Mouse (Mus musculus): ENCODE results near the gene Sypl.
"Not testable (repeated sequence)": the region's sequence is repeated elsewhere in the genome, so short reads cannot be mapped to it uniquely, and the experiment has no call there.

Sypl gene

GRCm38 (mm10) chr12:32943347-32943746 is 10.3 kb upstream of the Sypl start:
- DNase-seq (ENCODE audit: low read depth) = no peak

DNA sequence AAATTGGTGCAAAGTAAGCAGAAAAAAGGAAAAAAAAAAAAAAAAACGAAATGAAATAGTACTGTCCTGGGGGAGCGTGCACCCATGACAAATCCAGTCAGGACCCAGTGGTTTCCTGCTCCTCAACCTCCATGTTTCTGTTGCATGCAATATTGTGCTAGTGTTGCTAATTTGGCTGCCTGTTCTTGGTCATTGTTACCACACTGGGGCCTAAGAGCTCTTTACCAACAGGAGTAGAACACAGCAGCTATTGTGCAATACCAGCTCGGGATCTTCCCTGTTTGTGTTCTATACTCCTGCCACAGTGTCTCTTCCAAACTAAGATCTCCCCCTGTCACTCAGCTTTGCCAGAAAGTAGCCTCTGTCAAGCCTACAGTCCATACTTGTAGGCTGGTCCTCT is 9.7 kb upstream of the Sypl start:
- DNase-seq (ENCODE audit: low read depth) = no peak

DNA sequence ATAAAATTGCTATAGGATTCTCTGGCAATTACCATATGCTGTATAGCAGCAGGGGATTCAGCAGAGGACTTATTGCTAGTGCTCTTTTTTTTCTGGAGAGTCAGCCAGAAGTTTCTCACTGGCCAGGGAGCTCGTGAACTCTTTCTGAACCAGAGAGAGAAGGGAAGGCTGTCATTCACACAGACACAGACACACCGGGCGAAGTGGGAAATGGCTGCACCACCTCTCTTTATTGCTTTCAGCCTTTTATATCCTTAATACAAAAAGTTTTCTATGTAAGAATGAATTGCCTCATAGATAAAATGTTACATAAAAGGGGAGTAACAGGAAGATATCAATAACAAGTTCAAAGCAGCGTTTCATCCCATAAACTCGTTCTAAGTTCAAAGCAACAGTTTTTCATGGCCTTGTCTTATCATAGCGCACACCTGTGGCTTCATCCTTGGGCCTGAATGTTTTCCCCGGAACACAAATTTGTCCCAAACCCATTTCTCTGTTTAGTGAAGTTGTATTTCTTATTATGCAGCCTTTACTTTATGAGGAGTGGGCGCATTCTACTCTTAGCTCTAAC is 8.7 kb upstream of the Sypl start:
- no peak for DNase-seq (ENCODE audit: low read depth)

DNA sequence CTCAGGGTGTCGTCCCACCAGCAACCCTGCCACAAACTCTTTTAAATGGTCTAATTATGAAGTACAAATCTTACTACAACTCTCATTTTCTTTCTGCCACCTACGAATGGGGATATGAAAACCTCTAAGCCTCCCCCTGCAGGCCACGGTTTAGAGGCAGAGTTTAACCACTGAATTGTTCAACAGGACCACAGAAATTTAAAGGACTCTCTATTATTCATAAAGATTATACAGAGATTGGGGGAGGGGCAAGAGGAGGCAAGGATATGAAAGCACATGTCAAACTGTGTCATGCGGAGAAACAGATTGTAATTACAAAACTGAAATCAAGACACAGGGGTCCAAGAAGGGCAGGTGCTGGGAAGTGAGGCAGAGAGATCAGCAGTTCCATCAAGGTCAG is 7.3 kb upstream of the Sypl start:
- DNase-seq (ENCODE audit: low read depth) = no peak

GRCm38 (mm10) chr12:32952416-32952815 is 1.3 kb upstream of the Sypl start:
- peak; percentile 39 for DNase-seq (ENCODE audit: low read depth)

- no peak for DNase-seq (ENCODE audit: low read depth)
Measured at GRCm38 (mm10) chr12:32953066-32953465, 625 bp upstream of the Sypl start.

GRCm38 (mm10) chr12:32954216-32955021 is 728 bp downstream of the Sypl start:
- peak; percentile 65 for DNase-seq (ENCODE audit: low read depth)

DNA sequence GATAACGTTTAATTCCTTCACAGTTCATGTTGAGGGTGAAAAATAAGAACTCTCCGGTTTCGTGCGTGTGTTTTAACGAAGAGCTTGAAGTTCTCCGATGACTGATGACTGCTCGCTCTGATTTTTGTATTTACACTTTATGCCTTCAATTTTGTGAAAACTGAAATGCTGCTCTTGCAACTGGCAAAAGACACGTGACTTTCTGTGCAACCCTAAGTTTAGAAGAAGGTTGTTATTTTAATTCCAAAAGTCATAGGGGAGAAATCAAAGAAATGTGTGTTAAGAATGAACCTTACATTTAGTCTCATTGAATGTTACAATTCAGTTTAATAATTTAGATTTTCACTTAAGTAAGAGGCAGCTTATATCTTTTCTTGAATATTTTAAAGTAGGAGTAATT is 1.3 kb downstream of the Sypl start:
- DNase-seq (ENCODE audit: low read depth) = no peak

DNA sequence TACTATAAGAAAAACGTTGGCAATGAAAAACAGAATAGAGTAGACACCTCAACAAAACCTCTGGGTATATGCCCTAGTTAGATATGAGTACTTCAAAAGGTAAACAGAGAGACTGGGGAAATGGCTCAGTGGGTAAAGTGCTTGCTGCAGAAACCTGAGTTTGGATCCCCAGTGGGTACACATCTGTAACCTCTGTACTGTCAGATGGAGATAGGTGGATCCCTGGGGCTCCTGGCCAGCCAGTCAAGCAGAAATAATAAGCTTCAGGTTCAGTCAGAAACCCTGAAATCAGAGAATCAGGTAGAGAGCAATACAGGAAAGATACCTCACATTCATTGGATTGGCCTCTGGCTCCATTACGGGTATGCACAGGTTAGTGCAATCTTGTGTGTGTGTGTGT is 3.5 kb downstream of the Sypl start:
- DNase-seq (ENCODE audit: low read depth) = no peak

DNA sequence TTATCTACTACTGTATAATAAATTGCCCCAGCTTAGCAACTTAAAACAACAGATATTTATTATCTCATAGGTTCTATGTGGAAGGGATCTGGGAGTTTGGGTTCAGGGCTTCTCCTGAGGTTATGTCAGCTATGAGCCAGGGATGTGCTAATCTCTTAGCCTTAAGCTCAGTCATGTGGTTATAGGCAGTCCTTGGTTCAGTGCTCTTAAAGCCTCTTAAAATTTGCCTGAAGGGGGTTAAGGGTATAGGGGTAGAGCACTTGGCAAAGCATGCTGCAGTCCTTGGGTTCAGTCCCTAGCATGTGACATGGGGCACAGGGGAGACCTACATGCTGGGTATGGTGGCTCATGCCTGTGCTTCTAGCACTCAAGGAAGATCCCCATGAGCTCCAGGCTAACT is 8.4 kb downstream of the Sypl start:
- DNase-seq (ENCODE audit: low read depth) = no peak

DNA sequence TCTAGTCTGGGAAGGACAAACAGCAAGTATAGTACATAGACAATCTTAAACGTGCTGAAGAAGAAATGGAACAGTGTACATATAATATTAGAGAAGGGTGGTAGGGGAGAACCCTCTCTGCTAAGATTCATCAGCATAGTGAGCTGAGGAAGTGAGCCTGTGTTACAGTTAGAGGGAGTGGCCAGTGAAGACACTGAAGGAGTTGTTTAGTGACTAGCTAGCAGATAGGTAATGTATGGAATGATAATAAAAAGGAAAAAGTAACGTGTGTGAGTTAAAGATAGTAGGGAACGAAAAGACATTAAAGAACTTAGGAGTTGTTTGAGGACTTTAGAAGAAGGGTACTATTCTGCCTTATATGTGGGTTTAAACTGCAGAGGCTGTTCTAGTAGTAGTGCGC is 10.2 kb downstream of the Sypl start:
- no peak for DNase-seq (ENCODE audit: low read depth)

DNA sequence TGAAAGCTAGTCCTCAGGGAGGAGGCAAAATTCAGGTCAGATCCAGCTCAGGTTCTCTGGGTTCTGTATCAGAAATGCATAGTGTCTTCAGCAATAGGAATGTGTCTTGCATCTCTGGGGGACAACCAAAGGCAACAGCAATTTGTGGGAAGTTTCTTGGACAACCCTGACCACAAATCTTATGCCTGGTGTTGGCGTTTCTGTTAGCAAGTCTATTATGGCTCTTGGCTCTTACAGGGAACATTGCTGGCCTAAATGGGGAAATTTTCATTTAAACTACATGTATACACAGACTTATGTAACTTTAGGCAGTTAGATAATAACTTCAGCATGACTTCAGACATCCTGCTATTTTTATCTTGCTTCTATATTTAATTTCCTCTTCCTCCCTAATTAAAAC is 18.6 kb downstream of the Sypl start:
- DNase-seq (ENCODE audit: low read depth) = no peak

GRCm38 (mm10) chr12:32974893-32975292 is 21.2 kb downstream of the Sypl start:
- DNase-seq (ENCODE audit: low read depth) = no peak

DNA sequence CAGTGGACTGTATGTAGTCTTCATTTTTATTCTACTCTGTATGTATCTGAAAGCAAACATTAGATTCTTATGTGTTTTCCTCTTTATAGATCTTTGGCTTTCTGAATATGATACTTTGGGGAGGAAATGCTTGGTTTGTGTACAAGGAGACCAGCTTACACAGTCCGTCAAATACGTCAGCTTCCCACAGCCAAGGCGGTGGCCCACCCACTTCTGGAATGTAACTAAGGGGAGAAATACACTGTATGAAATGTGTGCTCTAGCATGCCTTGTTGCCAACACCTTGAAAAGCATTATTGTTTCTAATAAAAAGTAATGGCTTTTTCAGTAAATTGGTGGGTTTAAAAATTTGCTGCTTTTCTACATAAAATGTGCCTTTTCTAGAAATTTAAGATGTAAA is 21.8 kb downstream of the Sypl start:
- no peak for DNase-seq (ENCODE audit: low read depth)

DNA sequence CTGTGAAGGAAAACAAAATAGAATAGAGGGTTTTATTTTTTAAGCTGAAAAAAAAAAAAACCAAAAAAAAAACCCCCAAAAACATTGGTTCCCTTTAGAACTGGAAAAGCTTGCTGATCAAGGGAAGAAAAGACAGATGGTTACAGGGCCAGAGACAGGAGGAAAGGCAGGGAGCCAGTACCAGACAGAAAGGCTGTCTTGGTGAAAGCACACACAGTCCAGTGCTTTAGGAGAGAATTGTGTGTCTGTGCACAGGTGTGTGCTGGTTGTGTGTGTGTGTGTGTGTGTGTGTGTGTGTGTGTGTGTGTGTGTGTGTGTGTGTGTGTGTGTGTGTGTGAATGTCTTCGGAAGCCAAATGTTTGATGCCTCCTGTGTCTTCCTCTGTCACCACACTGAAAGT is 28.9 kb downstream of the Sypl start:
- DNase-seq (ENCODE audit: low read depth) = no peak

DNA sequence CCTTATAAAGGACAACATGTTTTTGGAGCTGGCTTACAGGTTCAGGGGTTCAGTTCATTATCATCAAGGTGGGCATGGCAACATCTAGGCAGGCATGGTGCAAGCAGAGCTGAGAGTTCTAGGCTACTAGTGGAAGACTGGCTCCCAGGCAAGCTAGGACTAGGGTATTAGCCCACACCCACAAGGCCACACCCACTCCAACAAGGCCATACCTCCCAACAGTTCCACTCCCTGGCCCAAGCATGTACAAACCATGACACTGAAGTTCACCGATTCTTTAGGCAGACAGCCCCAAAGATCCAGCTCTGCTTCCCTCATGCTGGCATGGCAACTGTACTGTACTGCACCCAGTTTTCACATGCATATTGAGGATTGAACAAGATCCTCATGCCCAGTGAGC is 29.4 kb downstream of the Sypl start:
- DNase-seq (ENCODE audit: low read depth) = no peak

- no peak for DNase-seq (ENCODE audit: low read depth)
Measured at GRCm38 (mm10) chr12:32986284-32986683, 32.6 kb downstream of the Sypl start.

GRCm38 (mm10) chr12:32989731-32990130 is 36.0 kb downstream of the Sypl start:
- DNase-seq (ENCODE audit: low read depth) = no peak

DNA sequence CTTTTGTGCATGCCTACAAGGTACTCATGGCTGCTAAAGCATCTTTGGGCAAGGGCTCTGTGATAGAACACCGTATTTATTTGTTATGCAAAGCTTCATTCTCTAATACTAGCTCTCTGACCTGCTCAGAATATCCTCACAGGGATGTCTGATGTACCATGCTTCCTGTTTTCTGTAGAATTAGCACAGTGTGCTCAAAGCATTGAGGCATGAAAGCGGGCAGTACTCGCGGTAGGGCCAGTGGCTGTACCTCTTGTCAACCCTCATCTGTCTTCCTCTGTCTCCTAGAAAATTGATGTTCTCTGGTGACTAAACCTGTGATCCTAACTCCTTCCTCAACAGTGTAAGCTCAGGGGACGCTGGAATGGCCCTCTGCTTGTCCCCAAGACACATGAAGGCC is 40.4 kb downstream of the Sypl start:
- no peak for DNase-seq (ENCODE audit: low read depth)

- DNase-seq (ENCODE audit: low read depth) = no peak
Measured at GRCm38 (mm10) chr12:32995081-32995834, 41.6 kb downstream of the Sypl start.

GRCm38 (mm10) chr12:32998766-32999165 is 45.1 kb downstream of the Sypl start:
- DNase-seq (ENCODE audit: low read depth) = no peak

DNA sequence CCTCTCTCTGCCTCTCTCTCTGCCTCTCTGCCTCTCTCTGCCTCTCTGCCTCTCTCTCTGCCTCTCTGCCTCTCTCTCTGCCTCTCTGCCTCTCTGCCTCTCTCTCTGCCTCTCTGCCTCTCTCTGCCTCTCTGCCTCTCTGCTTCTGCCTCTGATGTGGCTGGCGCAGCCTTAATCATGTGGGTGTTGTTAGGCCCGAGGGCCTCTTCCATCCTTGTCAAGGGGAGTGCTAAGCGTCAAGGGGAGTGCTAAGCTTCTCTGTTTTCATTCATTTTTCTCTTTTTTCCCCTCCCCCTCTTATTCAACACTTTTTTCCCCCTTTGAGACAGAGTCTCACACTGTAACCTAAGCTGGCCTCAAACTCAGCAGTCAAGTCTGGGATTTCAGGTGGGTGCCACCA is 46.1 kb downstream of the Sypl start:
- DNase-seq (ENCODE audit: low read depth) = not testable (repeated sequence)

- no peak for DNase-seq (ENCODE audit: low read depth)
Measured at GRCm38 (mm10) chr12:33000402-33000801, 46.7 kb downstream of the Sypl start.
